Mouse (Mus musculus): ENCODE measurements at regions not wholly inside any gene's neighbourhood (a gene's known extent, or its start where the extent isn't known, plus 50 kb on each side); places are given as distances from the start of the nearest gene placed in this dataset.

DNA sequence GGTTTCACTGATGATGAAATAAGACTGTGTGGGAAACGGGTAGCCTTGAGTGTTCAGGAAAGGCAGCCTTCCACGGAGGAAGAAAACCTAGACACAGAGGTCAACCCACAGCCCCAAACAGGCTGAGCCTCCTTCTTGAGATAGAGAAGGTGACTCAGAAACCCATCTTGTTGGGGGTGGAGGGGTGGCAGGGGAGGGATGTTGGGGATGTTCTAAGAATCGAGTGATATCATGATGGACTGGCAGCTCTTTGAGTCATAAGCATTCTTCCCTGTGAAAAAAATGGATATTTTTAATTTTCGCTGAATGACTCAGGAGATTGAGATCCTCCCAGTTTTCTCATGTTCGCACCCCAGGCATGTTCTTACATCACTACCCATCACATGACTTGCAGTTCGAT, 417.5 kb downstream of the Fgf9 start:
- no peak for DNase-seq

DNA sequence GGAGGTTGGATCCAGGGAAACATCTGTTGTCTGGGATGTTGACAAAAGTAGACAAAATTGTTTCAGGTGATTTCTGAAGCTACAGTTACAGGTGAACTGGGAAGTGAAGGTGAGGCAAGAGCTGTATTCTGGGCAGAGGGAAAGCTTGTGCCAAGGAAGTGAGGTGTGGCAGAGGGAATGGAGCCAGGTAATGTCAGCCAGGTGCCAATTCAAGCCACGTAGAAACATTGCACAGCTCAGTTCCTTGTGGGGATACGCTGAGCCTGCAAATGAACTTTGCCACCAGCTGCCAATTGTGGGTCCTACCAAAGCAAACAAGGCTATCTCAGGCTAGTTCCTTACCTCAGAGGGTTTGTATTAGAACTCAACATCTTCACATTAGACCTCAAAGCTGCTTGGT, 410.1 kb downstream of the Fgf9 start:
- no peak for DNase-seq

DNA sequence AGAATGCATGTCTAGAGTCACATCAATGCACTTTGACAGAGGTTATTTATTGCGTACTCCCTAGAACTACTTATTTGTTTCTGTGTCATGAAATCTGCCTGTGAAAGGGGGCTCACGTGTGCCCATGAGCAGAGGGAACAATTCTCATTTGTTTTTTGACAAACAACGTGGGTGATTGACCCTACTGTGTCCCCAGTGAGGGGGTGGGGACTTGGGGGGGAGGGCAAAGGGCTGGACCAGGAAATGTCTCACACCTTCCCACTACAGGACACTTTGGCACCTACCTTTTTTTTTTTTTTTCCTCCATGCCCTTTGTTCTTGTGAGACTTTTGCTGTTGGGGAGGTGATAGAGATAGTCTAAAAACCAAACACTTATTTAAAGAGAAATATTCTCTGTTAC, 400.3 kb downstream of the Fgf9 start:
- no peak for DNase-seq

DNA sequence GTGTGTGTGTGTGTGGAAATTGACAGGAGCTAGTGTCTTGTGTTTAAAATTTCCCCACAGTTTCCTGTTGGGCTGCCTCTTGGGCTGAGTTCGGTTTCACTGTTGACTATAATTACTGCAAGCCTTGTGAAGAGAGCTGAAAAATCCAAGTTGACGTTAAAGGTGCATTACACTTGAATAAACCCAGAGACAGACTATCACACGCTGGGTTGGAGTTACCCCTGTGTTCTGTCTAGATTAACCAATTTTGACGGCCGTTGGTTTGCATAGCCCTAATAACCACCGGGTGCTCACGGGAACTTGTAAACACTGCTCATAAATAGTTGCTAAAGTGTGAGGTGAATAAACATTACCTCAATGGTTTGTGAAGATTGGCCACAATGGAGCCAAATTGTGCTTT, 398.1 kb downstream of the Fgf9 start:
- no peak for DNase-seq

DNA sequence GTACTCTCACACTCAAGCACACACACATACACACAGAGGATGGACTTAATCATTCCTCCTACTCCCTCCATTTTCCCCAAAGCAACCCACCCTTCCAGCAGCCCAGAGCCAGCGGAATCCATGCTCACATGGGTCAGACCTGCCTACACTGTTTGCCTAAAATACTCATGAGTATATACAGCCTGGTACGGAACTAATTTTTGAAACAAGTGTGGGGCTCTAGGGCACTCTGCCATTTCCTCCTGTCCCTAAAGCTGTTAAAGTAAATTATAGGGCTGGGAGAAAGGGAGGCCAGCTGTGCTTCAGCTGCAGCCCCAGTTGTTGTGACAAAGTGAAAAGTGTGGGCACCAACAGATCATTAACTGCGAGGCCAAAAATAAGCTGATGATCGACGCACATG, 397.5 kb downstream of the Fgf9 start:
- no peak for DNase-seq

DNA sequence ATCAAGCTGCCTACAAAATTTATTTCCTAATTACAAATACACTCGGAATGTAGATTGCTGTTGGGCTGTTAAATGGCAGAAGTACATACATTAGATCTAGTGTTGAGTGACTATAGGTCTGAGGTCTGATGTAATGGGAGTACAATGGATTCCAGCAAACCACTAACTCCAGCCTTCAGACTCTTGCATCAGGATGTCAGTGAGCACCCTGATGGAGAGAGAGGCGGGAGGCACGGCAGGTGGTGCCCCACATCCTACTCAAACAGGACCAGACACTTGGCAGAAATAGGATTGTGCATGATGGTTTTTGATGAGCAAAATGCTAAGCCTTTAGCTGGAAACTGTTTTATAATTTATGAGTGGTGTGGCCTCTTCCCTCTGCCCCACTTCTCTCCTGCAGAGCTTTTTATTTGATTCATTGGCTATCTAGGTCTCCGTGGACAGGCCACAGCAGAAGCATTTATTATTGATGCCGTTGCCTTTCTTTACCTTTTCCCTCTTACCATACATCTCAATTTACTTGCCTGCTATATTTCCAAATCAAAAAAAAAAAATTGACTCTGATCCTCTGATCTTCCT, 376.5 kb downstream of the Fgf9 start:
- DNase-seq, result no peak

DNA sequence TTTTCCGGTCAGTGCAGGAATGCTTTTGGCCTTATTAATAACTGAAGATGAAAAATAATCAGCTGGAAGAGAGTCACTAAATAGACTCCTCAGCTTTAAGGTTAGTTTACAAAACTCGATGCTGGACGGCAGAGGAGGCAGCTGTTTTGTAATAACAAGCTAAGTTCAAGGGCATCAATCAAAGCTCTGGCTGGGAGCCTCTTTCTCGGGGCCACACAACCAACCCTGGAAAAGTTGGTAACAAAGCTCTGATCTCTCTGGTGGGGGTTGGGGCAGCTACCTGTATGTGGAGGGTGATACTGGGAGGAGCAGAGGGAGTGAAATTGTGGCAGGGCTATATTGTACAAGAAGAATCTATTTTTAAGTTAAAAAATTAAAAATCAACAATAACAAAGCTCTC, 374.1 kb downstream of the Fgf9 start:
- no peak for DNase-seq

DNA sequence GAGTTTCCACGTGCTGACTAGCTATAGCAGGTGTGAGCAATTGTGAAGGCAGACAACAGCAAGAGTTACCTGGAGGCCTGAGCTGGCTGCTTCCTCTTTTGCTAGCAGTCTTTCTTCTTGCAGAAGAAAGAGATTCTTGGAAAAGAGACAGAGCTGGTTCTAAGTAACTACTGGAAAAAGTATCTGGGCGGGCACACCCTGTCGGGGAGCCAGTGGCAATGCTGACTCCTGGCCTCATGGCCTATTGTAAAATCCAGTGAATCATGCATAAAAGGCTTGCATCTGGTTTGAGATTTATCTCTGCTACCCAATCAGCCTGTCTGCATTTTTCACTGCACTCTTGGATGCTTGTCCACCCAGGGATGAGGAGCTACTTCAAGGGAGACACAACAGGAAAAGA, 372.2 kb downstream of the Fgf9 start:
- no peak for DNase-seq

DNA sequence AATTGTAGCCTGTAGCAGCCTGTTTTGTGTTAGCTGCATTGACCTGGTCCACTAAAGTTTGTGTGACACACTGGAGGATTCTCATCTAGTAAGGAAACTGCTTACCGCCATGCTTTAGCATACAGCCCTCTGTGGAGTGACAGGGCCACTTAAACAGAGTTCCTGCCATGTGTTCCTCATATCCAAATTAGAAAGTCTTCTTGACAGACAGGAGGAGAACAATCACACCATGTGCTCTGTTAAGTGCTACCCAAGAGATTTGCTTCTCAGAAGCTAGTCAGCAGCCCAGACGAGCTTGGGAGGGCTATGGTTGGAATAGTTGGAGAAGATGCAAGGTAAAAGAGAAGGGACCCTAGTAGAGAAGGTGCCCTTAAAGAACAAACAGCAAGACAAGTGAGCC, 369.6 kb downstream of the Fgf9 start:
- DNase-seq, result no peak

DNA sequence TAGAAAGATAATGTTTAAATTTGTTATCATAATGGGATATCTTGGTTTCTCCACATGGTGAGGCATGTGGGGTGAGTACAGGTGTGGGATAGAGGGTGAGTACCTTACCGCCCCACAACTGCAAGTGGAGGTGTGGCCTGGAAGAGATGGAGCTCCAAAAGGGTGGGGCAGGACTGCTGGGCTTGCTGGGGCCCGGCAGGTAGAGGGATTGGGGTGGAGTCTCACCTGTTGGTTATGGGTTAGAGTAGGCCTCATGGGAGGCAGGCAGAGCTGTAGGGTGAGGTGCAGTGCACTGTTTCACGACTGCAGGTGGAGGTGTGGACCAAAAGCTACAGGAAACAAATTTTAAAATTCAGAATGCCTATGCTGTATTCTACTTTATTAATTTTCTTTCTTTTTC, 365.7 kb downstream of the Fgf9 start:
- no peak for DNase-seq

DNA sequence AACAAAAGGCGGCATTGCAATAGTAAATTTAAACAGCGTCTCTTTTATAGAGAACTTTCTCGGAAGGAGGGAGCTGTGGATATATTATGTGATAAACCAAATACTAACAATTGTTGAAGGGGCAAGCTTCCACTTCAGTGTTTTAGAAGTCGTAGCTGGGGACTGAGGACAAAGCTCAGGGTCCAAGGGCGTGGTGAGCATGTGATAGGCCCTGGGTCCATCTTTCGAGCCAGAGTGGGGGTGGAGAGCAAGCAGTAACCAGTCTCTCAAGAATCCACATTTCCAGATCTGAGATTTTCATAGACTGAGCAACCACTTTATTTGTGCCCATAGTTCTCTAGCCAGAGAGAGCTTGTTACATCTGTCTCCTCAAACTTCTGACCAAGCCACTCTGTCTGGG, 356.1 kb downstream of the Fgf9 start:
- DNase-seq, result no peak

DNA sequence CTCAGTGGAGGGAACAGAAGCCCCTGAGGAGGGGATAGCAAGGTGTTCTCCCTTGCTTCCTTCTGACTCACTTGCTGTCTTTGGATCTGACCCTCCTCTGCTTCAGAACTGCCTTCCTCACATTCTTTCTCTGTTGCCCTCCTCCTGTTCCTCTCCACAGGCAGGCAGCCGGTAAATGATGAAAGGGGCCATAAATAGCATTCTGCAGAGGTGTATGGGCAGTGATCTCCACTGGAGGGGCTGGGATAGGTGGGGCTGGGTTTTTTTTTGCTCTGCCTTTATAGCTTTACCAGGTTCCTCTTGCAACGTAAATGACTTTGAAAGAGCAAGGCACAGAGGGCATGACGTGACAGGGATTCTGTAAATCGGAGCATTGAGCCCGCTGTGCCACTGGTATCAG, 351.6 kb downstream of the Fgf9 start:
- no peak for DNase-seq

DNA sequence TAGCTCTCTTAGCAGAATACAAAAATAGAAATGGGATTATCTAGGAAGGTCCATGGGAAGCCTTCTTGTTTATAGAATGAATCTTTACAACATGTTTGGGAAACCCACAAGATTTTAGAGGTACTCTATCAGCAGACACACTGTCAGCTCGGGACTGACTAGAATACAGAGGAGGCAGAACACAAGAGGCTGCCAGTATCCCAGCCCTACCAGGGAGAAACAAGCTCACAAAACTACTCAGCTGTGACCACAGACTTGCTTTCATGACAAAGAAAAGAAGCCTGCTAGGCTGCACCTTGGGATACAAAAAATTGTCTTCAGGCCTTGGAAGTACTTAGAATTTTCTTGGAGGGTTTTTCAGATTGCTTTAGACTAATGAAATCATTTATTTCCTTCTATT, 347.2 kb downstream of the Fgf9 start:
- DNase-seq, result no peak

DNA sequence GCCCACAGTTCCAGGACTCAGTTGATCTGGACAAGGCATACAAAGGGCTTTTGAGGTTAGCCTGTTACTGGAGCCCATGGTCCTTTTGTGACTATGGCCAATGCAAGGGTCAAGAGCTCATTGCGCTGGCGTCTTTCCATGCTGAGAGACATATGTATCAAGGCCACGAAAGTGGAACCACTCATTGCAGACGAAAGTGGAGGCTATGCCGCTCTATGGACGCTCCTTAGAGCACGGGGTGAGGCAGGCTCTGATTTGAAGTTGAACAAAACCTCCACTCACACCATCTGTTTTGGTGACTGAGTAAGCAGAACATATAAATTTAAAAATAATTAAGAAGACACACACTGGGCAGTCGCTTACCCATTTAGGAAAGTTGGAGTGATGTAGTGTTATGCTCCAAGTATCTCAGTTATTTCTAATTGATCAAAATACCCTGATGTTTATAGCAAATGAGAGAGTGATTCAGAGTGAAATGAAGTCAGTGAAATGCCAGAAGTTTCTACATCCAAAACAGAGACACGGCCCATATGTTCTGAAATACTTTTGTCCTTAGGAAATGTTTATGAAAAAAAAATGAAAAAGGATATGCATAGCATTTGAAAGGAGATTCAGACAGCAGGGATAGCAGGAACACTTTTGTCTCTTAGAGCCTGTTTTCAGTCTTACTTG, 321.8 kb downstream of the Fgf9 start:
- DNase-seq, result no peak

DNA sequence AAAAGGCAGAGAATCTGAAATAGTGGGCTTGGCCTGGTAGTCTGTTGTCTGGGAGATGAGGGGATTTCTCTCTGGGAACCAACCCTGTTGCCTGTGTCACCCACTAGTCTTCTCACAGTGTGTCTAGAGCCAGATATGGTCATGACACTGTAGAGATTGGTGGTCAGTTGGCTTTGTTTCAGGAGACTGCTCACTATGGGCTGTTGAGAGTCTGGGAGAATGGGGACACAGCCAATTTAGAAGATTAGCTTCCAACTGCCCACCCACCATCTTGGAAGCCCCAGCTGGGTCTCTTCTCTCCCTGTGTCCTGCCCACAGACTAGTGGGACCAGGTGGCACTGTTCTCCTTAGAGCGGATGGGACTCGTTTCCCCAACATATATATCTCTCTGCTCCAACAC, 320.4 kb downstream of the Fgf9 start:
- no peak for DNase-seq

DNA sequence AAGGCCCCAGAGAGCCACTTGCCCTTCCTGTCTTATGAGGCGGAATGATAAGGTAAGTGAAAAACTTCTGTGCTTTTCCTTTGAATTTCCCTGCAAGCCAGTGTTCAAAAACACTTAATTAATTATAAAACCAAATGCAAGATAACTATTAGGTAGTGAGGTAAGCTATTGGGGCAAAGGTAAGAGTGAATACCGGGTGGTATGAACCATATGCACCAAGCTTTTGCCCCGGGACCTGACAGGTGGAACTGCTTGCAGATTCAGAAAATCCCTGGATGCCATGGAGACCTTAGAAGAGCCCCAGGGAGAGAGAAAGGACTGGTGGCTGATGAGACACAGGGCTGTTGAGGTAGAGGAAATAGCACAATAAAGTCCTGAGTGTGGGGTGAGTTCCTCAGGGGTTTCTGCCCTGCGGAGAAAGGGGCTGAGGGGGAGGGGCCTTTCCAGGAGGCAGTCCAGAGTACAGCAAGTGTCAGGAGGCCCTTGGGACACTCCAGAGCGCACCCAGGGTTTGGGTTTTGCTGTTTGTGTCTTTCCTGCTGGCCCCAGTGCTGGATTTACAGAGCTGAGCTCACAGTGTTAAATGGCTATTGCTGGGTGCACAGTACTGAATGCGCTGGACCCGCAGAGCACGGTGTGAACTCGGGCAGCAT, 317.1 kb downstream of the Fgf9 start:
- no peak for DNase-seq

DNA sequence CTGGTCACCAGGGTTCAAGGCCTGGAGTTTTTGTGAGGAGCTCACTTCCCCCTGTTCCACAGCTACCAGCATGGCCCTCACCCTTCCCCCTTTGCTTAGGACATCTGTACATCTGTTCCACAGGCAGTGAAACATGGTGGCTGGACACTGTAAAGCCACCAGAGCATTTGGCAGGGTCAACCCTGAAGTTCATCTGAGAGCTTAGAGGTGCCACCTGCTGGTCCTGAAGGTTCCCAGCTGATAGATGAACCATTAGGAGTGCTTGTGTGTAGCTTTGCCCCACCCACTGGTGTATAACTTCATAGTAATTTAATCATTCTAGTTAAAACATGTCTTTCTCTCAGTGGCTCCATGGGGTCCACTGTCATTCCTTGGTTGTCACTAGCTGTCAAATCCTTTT, 304.7 kb downstream of the Fgf9 start:
- no peak for DNase-seq

DNA sequence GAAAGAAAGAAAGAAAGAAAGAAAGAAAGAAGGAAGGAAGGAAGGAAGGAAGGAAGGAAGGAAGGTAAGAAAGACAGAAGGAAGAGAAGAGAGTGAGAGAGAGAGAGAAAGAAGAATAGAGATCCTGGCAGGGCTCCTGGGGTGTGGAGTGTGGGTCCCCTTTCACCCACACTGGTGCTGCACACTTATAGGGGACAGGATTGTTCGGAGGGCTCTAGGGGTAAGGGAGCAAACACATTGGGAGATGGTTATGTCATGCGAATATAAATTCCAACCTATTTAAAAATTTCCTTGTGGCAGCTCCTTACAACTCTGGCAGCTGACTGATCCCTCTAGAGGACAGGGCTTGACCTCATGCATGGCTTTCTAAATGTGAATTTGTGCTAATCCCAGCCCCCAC, 286.5 kb downstream of the Fgf9 start:
- no peak for DNase-seq

DNA sequence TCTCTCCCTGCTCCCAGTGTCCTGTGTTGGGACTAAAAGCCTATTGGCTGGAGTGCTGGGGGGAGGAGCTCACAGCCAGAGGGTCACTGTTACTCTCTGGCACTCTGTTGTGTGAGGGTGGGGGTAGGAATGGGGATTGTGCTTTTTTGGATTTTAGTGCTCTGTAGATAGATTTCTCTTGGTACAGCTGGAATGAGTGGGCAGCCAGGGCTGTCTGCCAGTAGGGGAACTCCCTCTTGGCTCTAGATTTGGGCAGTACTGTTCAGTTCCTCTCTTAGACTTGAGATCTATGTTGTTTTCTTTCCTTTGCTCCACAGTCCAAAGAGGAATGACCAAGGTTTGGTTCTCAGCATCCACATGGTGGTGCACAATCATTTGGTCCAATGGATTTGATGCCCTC, 282.6 kb downstream of the Fgf9 start:
- DNase-seq, result peak; percentile 48

DNA sequence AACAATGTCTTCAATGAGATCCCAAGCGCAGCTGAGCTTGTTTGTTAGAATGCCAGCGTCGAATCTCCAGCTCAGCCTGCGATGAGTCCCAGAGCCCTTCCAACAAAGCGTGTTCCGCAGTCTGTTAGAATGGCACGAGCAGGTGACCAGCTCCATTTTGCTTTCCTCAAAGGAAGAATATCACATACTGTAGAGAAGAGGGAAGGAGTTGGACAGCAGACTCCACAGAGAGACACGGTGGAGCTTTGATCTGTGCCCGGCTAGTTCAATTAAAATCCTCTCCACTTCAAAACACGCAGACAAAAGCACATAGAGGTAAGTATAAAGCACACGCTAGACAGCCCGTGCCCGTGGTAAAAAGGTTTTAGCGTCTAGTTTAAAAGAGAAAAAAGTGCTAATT, 265.8 kb downstream of the Fgf9 start:
- no peak for DNase-seq

DNA sequence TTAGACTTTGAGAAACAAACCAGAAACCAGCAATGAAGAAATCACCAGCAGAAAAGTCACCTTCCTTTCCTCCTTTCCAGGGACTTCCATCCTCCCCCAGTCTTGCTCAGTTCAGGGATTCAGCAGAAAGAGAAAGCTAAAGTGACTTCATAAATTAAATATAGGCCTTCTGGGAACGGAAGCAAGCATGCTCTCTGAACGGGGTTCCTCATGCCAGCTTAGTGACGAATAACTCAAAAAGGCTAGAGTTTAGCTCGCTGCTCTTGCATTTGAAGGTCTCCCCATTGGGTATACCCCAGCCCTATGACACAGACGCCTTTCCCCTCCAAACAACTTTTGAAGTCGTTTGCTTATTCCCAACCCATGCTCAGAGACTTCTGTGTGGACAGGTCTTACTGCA, 252.8 kb downstream of the Fgf9 start:
- no peak for DNase-seq

DNA sequence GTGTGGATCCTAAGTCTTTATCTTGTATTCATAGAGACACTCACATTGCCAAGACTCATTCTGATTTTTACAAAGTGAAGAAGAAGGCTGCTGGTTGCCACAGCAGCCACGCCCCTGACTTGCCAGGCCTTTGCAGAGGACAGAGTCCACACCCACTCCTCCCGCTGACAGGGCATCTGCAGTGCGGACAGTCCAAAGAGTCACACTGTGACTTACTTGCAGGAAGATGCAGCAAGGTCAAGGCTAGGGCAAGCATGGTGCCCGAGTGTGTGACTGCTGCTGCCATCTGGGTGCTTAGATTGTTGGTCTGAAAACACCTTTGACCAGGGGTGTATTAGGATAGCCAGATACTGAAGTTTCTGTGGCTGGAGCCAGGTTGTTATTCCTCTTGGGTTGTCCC, 252.1 kb downstream of the Fgf9 start:
- no peak for DNase-seq

DNA sequence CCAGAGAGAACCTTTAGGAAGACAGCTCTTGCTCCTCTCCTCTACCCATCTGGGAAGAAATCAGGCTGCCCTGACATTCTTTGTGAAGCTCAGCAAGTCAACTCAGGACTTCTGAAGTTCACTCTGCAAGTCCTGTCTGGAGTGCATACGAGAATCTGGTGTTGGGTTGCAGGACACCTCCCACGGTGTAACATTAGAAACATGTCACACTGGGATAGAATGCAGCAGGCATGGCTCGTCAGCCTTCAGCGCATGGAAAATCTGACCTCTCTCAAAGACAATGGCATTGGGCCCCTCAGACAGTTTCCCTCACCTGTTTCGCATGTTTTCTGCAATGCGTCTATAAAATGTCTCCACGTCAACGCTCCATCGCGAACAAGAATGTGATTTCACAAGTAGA, 251.5 kb downstream of the Fgf9 start:
- no peak for DNase-seq

DNA sequence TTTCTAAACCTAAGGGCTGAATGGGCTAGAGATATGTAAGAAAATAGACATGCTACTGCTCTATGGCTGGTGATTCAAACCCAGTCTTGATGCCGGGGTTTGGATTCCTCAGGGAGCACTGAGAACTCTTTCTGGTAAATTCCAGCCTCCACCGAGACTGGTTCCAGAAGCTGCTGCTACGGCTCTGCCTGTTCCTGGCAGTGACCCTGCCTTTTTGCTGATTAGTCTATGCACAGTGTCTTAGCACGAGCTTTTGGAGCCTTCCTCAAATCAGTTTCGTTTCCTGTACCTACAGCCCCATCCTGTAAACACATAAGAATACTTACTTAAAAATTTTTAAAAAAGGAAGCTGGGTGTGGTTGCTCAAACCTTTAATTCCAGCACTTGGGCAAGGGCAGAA, 250.9 kb downstream of the Fgf9 start:
- DNase-seq, result no peak

DNA sequence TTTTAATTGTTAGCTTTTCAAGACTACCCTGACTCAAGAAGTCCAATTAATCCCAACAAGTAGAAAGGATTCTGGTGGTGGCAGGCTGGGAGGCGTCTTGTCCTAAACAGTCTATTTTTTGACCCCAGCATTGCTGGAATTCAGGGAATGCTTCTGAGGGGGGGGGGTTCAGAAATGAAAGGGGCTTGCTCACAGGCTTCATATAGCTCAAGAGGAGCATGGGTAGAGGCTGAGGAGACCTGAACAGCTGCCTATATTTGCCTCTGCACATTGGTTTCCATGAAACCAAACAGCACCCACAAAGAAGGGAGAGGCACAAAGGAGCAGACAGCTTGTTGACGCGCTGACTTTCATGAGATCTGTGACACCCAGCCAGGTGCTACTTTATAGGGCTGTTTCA, 247.3 kb downstream of the Fgf9 start:
- no peak for DNase-seq
